Mouse (Mus musculus): ENCODE results near the gene Slc7a11.

- no peak for TF ChIP-seq CTCF (IDR thresholded peaks at IDR 0.05; ENCODE audit: low read depth, low read length)
- no peak for TF ChIP-seq POLR2AphosphoS5 (IDR thresholded peaks at IDR 0.05; ENCODE audit: insufficient replicate concordance, low read depth, low read length)
- TF ChIP-seq TAL1 (conservative IDR thresholded peaks at IDR 0.05; ENCODE audit: low read depth, low read length) = no peak
Observed at GRCm38 (mm10) chr3:50441330-50441729, 2.1 kb downstream of the Slc7a11 start.
